Mouse (Mus musculus) G1E (cell line): ENCODE results near the gene Cct4. TPM values are rescaled to one million over a fixed set of nuclear protein-coding genes. Genes with fewer than 3 reads are reported as not detected.

Source experiments
- ATAC-seq: 2 replicates; pipeline ENCODE4 v1.8.0; 2016; ENCODE audit warnings: mild to moderate bottlenecking; ENCODE audit not compliant: insufficient number of reproducible peaks, poor library complexity, low FRiP score, severe bottlenecking; ENCODE audit errors: extremely low read depth
- DNase-seq: peaks from one replicate; pipeline ENCODE4 v3.0.0; 2012; ENCODE audit warnings: low spot score
- H3K27me3 ChIP-seq: 2 replicates; pipeline ENCODE4 v1.6.1; 2012; ENCODE audit warnings: mild to moderate bottlenecking, low read length, inconsistent platforms; ENCODE audit not compliant: insufficient read depth
- H3K36me3 ChIP-seq: replicated peaks from 2 replicates; pipeline ENCODE3; 2012; ENCODE audit warnings: mild to moderate bottlenecking, inconsistent platforms
- H3K4me1 ChIP-seq: 2 replicates; pipeline ENCODE4 v1.6.1; 2012; ENCODE audit warnings: low read depth, low read length, inconsistent platforms, mixed read lengths; ENCODE audit not compliant: insufficient read depth
- H3K4me3 ChIP-seq: 2 replicates; pipeline ENCODE4 v1.5.1; 2012; ENCODE audit warnings: low read depth, mild to moderate bottlenecking, inconsistent platforms, low read length, moderate library complexity, mixed read lengths
- H3K9me3 ChIP-seq: replicated peaks from 2 replicates; pipeline ENCODE4 v1.6.1; 2012; ENCODE audit warnings: inconsistent platforms
- CTCF ChIP-seq: IDR thresholded peaks from 2 replicates; pipeline ENCODE4 v1.5.1; 2012; ENCODE audit warnings: low read depth, low read length, inconsistent platforms, mixed read lengths
- GATA1 ChIP-seq: IDR thresholded peaks from 2 replicates; pipeline ENCODE4 v1.6.1; 2012; ENCODE audit warnings: borderline replicate concordance, low read length, inconsistent platforms, mixed read lengths
- GATA2 ChIP-seq: IDR thresholded peaks from 2 replicates; pipeline ENCODE4 v1.6.1; 2012; ENCODE audit warnings: low read depth, low read length, inconsistent platforms, borderline replicate concordance
- POLR2AphosphoS5 ChIP-seq: IDR thresholded peaks from 2 replicates; pipeline ENCODE4 v1.6.1; 2012; ENCODE audit warnings: low read depth, low read length, inconsistent platforms; ENCODE audit not compliant: insufficient replicate concordance
- TAL1 ChIP-seq: conservative IDR thresholded peaks from 2 replicates; pipeline ENCODE4 v1.6.1; 2012; ENCODE audit warnings: low read depth, low read length, inconsistent platforms, mixed read lengths
- polyA plus RNA-seq: library from polyadenylated mRNA; stranded (reverse); fragments of >175 nt; gene quantifications from 2 replicates; pipeline ENCODE4 v1.2.3, GENCODE M21; 2012
- total RNA-seq, 2 experiments: library from RNA; stranded (forward) in 1 of 2; stranded (reverse) in 1 of 2; fragments of 200-1000 nt in 1 of 2; fragments of >200 nt in 1 of 2; fragmentation: Nextera tagmentation in 1 of 2; gene quantifications; 2 replicates each; pipeline ENCODE4 v1.2.3; 2014 to 2017

Cct4 gene
- total and polyA plus RNA-seq, 3 experiments = 316 to 847 (median 354) TPM

GRCm38 (mm10) chr11:22989786-22990185 lies 533 bp upstream of the Cct4 start:
- no peak for ATAC-seq
- Histone ChIP-seq H3K27me3 (no peaks in the 10 kb centered on the region), H3K9me3 (no peaks in the 10 kb centered on the region), H3K36me3 (peaks cover 24% of the 10 kb centered on the region), H3K4me1 (peaks cover 24% of the 10 kb centered on the region), H3K4me3 (peak overlapping the region; percentile 93)
- DNase-seq = no peak
- TF ChIP-seq CTCF (no peak), TAL1 (no peak), GATA2 (no peak), POLR2AphosphoS5 (no peak), GATA1 (no peak)

DNA sequence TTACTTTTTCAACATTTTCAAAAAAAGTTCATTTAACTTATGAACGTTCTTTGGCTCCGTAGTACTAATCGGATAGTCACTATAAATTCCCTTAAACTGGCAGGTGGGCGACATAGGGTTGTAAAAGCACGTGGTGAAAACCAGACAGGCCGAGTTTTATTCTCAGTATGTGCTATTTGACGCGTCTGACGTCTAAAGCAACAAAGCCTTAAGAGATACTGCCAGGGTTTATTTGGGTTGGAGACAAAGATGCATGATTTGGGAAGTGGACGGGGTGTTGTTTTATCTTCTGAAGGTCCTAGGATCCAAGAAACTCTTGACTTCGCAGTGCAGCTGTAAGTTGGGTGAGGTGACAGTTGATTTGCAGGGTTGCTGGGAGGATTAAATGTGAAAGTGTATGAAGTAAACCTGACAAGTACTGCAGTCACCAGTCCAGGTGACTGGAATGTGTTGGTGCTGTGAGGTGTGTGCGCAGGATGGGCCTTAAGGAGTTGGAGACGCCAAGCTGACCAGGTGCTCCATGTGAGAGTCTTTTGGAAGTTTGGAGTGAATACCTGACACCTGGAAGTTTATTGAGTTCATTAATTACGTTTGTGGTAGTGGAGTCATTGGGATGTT lies 1.0 kb downstream of the Cct4 start:
- ATAC-seq (no peak), DNase-seq (no peak)
- Histone ChIP-seq H3K4me1 (peaks cover 26% of the 10 kb centered on the region), H3K36me3 (peaks cover 38% of the 10 kb centered on the region), H3K27me3 (no peaks in the 10 kb centered on the region), H3K4me3 (peak overlapping the region; percentile 93), H3K9me3 (no peaks in the 10 kb centered on the region)
- TF ChIP-seq POLR2AphosphoS5 = no peak
- no peak for TF ChIP-seq CTCF
- no peak for TF ChIP-seq GATA1
- TF ChIP-seq TAL1 = no peak
- TF ChIP-seq GATA2 = no peak

DNA sequence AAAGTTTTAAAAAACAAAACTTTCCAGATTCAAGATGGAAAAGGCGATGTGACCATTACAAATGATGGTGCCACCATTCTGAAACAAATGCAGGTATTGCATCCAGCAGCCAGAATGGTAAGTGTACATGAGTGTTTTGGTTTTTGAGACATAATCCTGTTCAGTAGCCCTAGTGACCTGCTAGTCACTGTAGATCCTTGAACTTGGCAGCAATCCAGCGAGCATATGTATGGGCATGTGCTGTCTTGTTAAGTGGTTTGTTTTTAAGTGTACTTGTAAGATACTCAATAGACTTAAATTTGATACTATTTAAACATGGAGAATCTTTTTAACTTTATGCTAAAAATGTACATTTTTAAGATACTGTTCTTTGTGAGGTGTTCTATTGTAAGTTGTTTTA lies 4.0 kb downstream of the Cct4 start:
- DNase-seq (no peak), ATAC-seq (no peak)
- TF ChIP-seq CTCF = no peak
- no peak for TF ChIP-seq GATA2
- no peak for TF ChIP-seq POLR2AphosphoS5
- no peak for TF ChIP-seq TAL1
- TF ChIP-seq GATA1 = no peak
- Histone ChIP-seq H3K9me3 (no peaks in the 10 kb centered on the region), H3K27me3 (no peaks in the 10 kb centered on the region), H3K4me1 (peaks cover 31% of the 10 kb centered on the region), H3K4me3 (no peak overlapping the region), H3K36me3 (peaks cover 65% of the 10 kb centered on the region)

- H3K4me3 ChIP-seq = no peak overlapping the region
- no peaks in the 10 kb centered on the region for H3K27me3 ChIP-seq
- no peaks in the 10 kb centered on the region for H3K9me3 ChIP-seq
- peaks cover 28% of the 10 kb centered on the region for H3K4me1 ChIP-seq
- H3K36me3 ChIP-seq = peaks cover 77% of the 10 kb centered on the region
- ATAC-seq (no peak), DNase-seq (no peak)
- TF ChIP-seq GATA1 (no peak), POLR2AphosphoS5 (no peak), CTCF (no peak), TAL1 (no peak), GATA2 (no peak)
Observed at GRCm38 (mm10) chr11:22995461-22995860, 5.1 kb downstream of the Cct4 start.

DNA sequence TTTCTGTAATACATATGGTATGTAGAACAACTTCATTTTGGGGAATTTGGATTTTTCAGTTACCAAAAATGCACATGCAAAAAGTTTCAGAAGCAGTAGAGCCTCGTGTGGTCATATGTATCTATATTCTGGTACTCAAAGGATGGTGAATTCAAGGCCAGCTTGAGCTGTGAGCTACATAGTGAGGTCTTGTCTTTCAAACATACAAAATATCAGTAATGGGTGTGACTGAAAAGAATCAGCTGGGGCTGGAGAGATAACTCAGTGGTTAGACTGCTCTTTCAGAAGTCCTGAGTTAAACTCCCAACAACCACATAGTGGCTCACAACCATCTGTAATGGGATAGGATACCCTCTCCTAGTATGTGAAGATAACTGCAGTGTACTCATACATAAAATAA lies 8.0 kb downstream of the Cct4 start:
- DNase-seq (no peak), ATAC-seq (no peak)
- TF ChIP-seq POLR2AphosphoS5 (no peak), GATA2 (no peak), CTCF (no peak)
- Histone ChIP-seq H3K36me3 (peaks cover 93% of the 10 kb centered on the region), H3K27me3 (no peaks in the 10 kb centered on the region), H3K4me3 (no peak overlapping the region), H3K9me3 (no peaks in the 10 kb centered on the region), H3K4me1 (peaks cover 17% of the 10 kb centered on the region)

DNA sequence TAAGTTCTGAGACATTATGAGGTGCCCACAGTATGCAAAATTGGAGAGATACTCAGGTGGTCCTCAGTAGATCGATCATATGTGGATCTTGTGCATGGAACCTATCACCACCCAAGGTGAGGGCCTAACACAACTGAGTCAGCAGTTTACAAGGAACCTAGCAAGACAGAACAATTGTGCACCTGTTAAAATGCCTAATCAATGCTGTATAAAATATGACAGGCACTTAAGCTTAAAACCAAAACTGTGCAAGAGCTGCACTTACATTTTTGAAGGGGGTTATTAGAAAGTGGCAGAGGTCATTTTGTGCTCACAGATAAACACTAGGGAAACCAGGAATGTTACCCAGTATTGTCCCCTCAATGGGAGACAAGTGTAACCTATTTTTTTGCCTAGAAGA lies 15.0 kb downstream of the Cct4 start:
- no peak for TF ChIP-seq CTCF
- TF ChIP-seq GATA1 = no peak
- no peak for TF ChIP-seq GATA2
- TF ChIP-seq POLR2AphosphoS5 = no peak
- no peak for TF ChIP-seq TAL1
- no peaks in the 10 kb centered on the region for H3K9me3 ChIP-seq
- ATAC-seq (no peak), DNase-seq (no peak)
- peaks cover 14% of the 10 kb centered on the region for H3K4me1 ChIP-seq
- H3K36me3 ChIP-seq = peaks cover 60% of the 10 kb centered on the region
- no peak overlapping the region for H3K4me3 ChIP-seq
- H3K27me3 ChIP-seq = no peaks in the 10 kb centered on the region

DNA sequence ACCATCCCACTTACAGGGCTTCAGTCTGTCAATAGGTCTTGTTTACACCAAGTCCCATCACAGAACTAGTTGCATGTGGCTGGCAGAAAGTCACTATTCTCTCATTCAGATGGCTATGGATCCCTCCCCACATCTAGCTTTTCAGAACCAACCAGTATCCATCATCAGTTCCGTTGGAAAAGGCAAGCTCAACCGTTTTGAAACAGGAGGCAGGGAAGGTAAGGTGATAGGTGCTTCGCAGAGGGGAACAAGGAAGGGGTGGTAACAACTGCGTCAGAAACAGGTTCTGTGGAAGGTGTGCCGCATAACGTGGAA lies 16.8 kb downstream of the Cct4 start:
- peaks cover 14% of the 10 kb centered on the region for H3K4me1 ChIP-seq
- H3K9me3 ChIP-seq = no peaks in the 10 kb centered on the region
- H3K36me3 ChIP-seq = peaks cover 41% of the 10 kb centered on the region
- TF ChIP-seq GATA2 = no peak
- TF ChIP-seq POLR2AphosphoS5 = no peak
- TF ChIP-seq GATA1 = no peak
- no peak for TF ChIP-seq CTCF
- no peak for TF ChIP-seq TAL1
- DNase-seq = no peak
- ATAC-seq = no peak
- H3K27me3 ChIP-seq = no peaks in the 10 kb centered on the region
- peak overlapping the region; percentile 75; the same call in 1 of the 2 replicates for H3K4me3 ChIP-seq
